ENCODE assay signal across 7 mouse cellular contexts in genomic region chrX:9060952-9061351, GRCm38 (mm10). TPM values are rescaled to one million over a fixed set of nuclear protein-coding genes. Genes with fewer than 3 reads are reported as not detected.
DNase-seq lines count a peak whose midpoint lies in the region; ATAC-seq lines count a peak whose summit lies in the region.
"Not testable (repeated sequence)": the region's sequence is repeated elsewhere in the genome, so short reads cannot be mapped to it uniquely, and the experiment has no call there.

No protein-coding gene starts in this region.

- DNase-seq in adipocyte (ENCODE audit: low spot score): peak; percentile 53
- DNase-seq in cerebellum, postnatal 14 days: peak; percentile 85 to 95
- peak; percentile 65 for DNase-seq in gastrocnemius, postnatal 14 days
- DNase-seq in kidney, adult 18-20 months: peak; percentile 87
- peak; percentile 82 to 94 for DNase-seq in left cerebral cortex, adult 18-20 months (ENCODE audit: low spot score in 2 of 2)
- DNase-seq in spleen, postnatal 10 days (ENCODE audit: low spot score in 2 of 2): peak; percentile 36 to 39

- ATAC-seq in megakaryocyte progenitor cell, adult 5-6 weeks (replicated peaks; ENCODE audit: poor library complexity): peak; percentile 70

- intact Hi-C loops in gastrocnemius, postnatal 14 days (cut with DNase I; ENCODE audit: low total_unique reads): not testable (repeated sequence)

RNA-seq across cellular contexts. Expression of gene Fthl17f, which starts 1.9 kb away (rescaled TPM):
- not detected for total RNA-seq in gastrocnemius, postnatal 14 days (2021)
- not detected for total RNA-seq in left cerebral cortex, adult 18-20 months (2021)
- total RNA-seq in megakaryocyte progenitor cell, adult 5-6 weeks (2015): not detected in 2 replicates
- not detected in 2 replicates for total RNA-seq in megakaryocyte progenitor cell, adult 5-6 weeks (2017)

RNA-seq across cellular contexts. Expression of gene Fthl17e, which starts 27.7 kb away (rescaled TPM):
- total RNA-seq in gastrocnemius, postnatal 14 days (2021): not detected
- total RNA-seq in left cerebral cortex, adult 18-20 months (2021): not detected
- total RNA-seq in megakaryocyte progenitor cell, adult 5-6 weeks (2015): not detected in 2 replicates
- total RNA-seq in megakaryocyte progenitor cell, adult 5-6 weeks (2017): not detected in 2 replicates

RNA-seq across cellular contexts. Expression of gene 4930402K13Rik, which starts 43.4 kb away (rescaled TPM):
- total RNA-seq in gastrocnemius, postnatal 14 days (2021): not detected
- total RNA-seq in left cerebral cortex, adult 18-20 months (2021): not detected
- not detected in 2 replicates for total RNA-seq in megakaryocyte progenitor cell, adult 5-6 weeks (2015)
- not detected in 2 replicates for total RNA-seq in megakaryocyte progenitor cell, adult 5-6 weeks (2017)

Comparison
In these comparisons a context has a peak if more than half of its experiments do, and no peak if none do; other contexts are left out.
1. Peak in every context shown above with its lines: DNase-seq and ATAC-seq.
2. DNase-seq: peak in every context shown above with its lines; median percentile 90 in cerebellum, postnatal 14 days; 88 in left cerebral cortex, adult 18-20 months; 87 in kidney, adult 18-20 months; 65 in gastrocnemius, postnatal 14 days; 53 in adipocyte; 38 in spleen, postnatal 10 days.